Mouse (Mus musculus): ENCODE data around the gene Mptx1. TPM values are rescaled to one million over a fixed set of nuclear protein-coding genes. Genes with fewer than 3 reads are reported as not detected.
"Not testable (repeated sequence)": the region's sequence is repeated elsewhere in the genome, so short reads cannot be mapped to it uniquely, and the experiment has no call there.

The Mptx1 gene
- total RNA-seq (2021): not detected
- long read RNA-seq, experiment 1: 0 reads
- long read RNA-seq, experiment 2: 0 reads

GRCm38 (mm10) chr1:174330218-174330617 is at the start of gene Mptx1:
Mptx1 (plus strand) TSS chr1:174330518.
- Histone ChIP-seq H3K27ac (no peak within 1 kb of the TSS), H3K4me3 (no peak within 1 kb of the TSS)
- TF ChIP-seq CTCF (conservative IDR thresholded peaks at IDR 0.05): no peak
- no peak for DNase-seq (ENCODE audit: low spot score in 2 of 2)

- Histone ChIP-seq H3K27ac (no peak overlapping the region), H3K4me3 (no peak overlapping the region)
- TF ChIP-seq CTCF (conservative IDR thresholded peaks at IDR 0.05): no peak
- no peak for DNase-seq (ENCODE audit: low spot score in 2 of 2)
Observed at GRCm38 (mm10) chr1:174303162-174303561, 27.2 kb upstream of the Mptx1 start.

- Histone ChIP-seq H3K4me3 (no peak overlapping the region), H3K27ac (no peak overlapping the region)
- DNase-seq (ENCODE audit: low spot score in 2 of 2): no peak
- no peak for TF ChIP-seq CTCF (conservative IDR thresholded peaks at IDR 0.05)
Observed at GRCm38 (mm10) chr1:174317308-174317707, 13.0 kb upstream of the Mptx1 start.

- not testable (repeated sequence) for DNase-seq (ENCODE audit: low spot score in 2 of 2); H3K4me3 ChIP-seq; H3K27ac ChIP-seq
Observed at GRCm38 (mm10) chr1:174353636-174354035, 23.3 kb downstream of the Mptx1 start.

GRCm38 (mm10) chr1:174354640-174355039 is 24.3 kb downstream of the Mptx1 start:
- no peak for DNase-seq (ENCODE audit: low spot score in 2 of 2)
- Histone ChIP-seq H3K27ac (no peak overlapping the region), H3K4me3 (no peak overlapping the region)
- TF ChIP-seq CTCF (conservative IDR thresholded peaks at IDR 0.05): no peak

- no peak for DNase-seq (ENCODE audit: low spot score in 2 of 2)
- no peak for TF ChIP-seq CTCF (conservative IDR thresholded peaks at IDR 0.05)
- Histone ChIP-seq H3K27ac (no peak within 1 kb of the TSS), H3K4me3 (no peak within 1 kb of the TSS)
Observed at GRCm38 (mm10) chr1:174364882-174365451, 34.6 kb downstream of the Mptx1 start, which contains the start of gene Olfr417. Olfr417 (plus strand) TSS chr1:174365122.

- Histone ChIP-seq H3K4me3 (no peak overlapping the region), H3K27ac (no peak overlapping the region)
- DNase-seq (ENCODE audit: low spot score in 2 of 2): no peak
- no peak for TF ChIP-seq CTCF (conservative IDR thresholded peaks at IDR 0.05)
Observed at GRCm38 (mm10) chr1:174373799-174374198, 43.5 kb downstream of the Mptx1 start.

Other genes starting within 250 kb of the Mptx1 start
- gene Olfr429, start 246.2 kb upstream of the Mptx1 start, total RNA-seq (2021): not detected
- gene Olfr427, start 233.6 kb upstream of the Mptx1 start, total RNA-seq (2021): not detected
- gene Olfr231, start 209.4 kb upstream of the Mptx1 start, total RNA-seq (2021): not detected
- gene Olfr424, start 199.0 kb upstream of the Mptx1 start, total RNA-seq (2021): not detected
- not detected for gene Olfr420, start 174.9 kb upstream of the Mptx1 start, total RNA-seq (2021)
- under 1 TPM in 1 of 2 experiments, not detected in 1; 0.05 TPM for gene Spta1, start 157.7 kb upstream of the Mptx1 start, total RNA-seq (2021)
- not detected for gene Olfr419, start 78.5 kb upstream of the Mptx1 start, total RNA-seq (2021)
- not detected for gene Olfr417, start 34.6 kb downstream of the Mptx1 start, total RNA-seq (2021)
- gene Olfr248, start 60.5 kb downstream of the Mptx1 start, total RNA-seq (2021): not detected
- not detected for gene Olfr414, start 93.5 kb downstream of the Mptx1 start, total RNA-seq (2021)
- not detected for gene Olfr220, start 111.6 kb downstream of the Mptx1 start, total RNA-seq (2021)
- gene Fmn2, start 171.3 kb downstream of the Mptx1 start, total RNA-seq (2021): 10 to 100 TPM; 62.8 to 76.8 TPM